Mouse (Mus musculus) spleen, embryonic (tissue): ENCODE data around the gene Bace2.

Experiments
- CTCF ChIA-PET: fragments of 350-600 bp; sonication (Branson Sonifier 250); formaldehyde crosslinking; loops from one replicate; lab custom pipeline; 2022; lab: Charles Lee

The Bace2 gene

GRCm38 (mm10) chr16:97401741-97402140 is 45.2 kb downstream of the Bace2 start:
- CTCF ChIA-PET, result no interaction called here

- CTCF ChIA-PET, result no interaction called here
Measured at GRCm38 (mm10) chr16:97402213-97402785, 45.8 kb downstream of the Bace2 start.

- CTCF ChIA-PET, result no interaction called here
Measured at GRCm38 (mm10) chr16:97405476-97406012, 49.0 kb downstream of the Bace2 start.

GRCm38 (mm10) chr16:97417896-97418542 is 61.5 kb downstream of the Bace2 start:
- CTCF ChIA-PET, result interaction anchor here (0.6 kb wide), 1 partner anchor 177 kb away, joined by 4 read pairs; no protein-coding TSS in a partner anchor

GRCm38 (mm10) chr16:97418749-97419453 is 62.4 kb downstream of the Bace2 start:
- CTCF ChIA-PET, result no interaction called here

GRCm38 (mm10) chr16:97421671-97422070 is 65.1 kb downstream of the Bace2 start:
- CTCF ChIA-PET, result no interaction called here

- CTCF ChIA-PET, result no interaction called here
Measured at GRCm38 (mm10) chr16:97423627-97424026, 67.1 kb downstream of the Bace2 start.

- CTCF ChIA-PET, result no interaction called here
Measured at GRCm38 (mm10) chr16:97428026-97428425, 71.5 kb downstream of the Bace2 start.

- CTCF ChIA-PET, result no interaction called here
Measured at GRCm38 (mm10) chr16:97430091-97430490, 73.5 kb downstream of the Bace2 start.

- CTCF ChIA-PET, result no interaction called here
Measured at GRCm38 (mm10) chr16:97431328-97431727, 74.8 kb downstream of the Bace2 start.

- CTCF ChIA-PET, result no interaction called here
Measured at GRCm38 (mm10) chr16:97434206-97434605, 77.7 kb downstream of the Bace2 start.

- CTCF ChIA-PET, result no interaction called here
Measured at GRCm38 (mm10) chr16:97437448-97438056, 81.0 kb downstream of the Bace2 start.

- CTCF ChIA-PET, result no interaction called here
Measured at GRCm38 (mm10) chr16:97438191-97438590, 81.6 kb downstream of the Bace2 start.

GRCm38 (mm10) chr16:97441967-97442366 is 85.4 kb downstream of the Bace2 start:
- CTCF ChIA-PET, result no interaction called here

- CTCF ChIA-PET, result interaction anchor here (0.6 kb wide), 1 partner anchor 56 kb away, joined by 3 read pairs; no protein-coding TSS in a partner anchor
Measured at GRCm38 (mm10) chr16:97443670-97444263, 87.2 kb downstream of the Bace2 start.

- CTCF ChIA-PET, result no interaction called here
Measured at GRCm38 (mm10) chr16:97447386-97447785, 90.8 kb downstream of the Bace2 start.

GRCm38 (mm10) chr16:97459831-97460230 is 103.3 kb downstream of the Bace2 start:
- CTCF ChIA-PET, result no interaction called here

GRCm38 (mm10) chr16:97461271-97461670 is 104.7 kb downstream of the Bace2 start:
- CTCF ChIA-PET, result no interaction called here

GRCm38 (mm10) chr16:97462481-97463181 is 106.1 kb downstream of the Bace2 start, which contains the start of gene Mx1:
Gene Mx1, minus strand, starts transcription at chr16:97462907.
- CTCF ChIA-PET, result interaction anchor here (0.6 kb wide), 1 partner anchor 139 kb away, joined by 5 read pairs; no protein-coding TSS in a partner anchor

GRCm38 (mm10) chr16:97466182-97466957 is 109.8 kb downstream of the Bace2 start:
- CTCF ChIA-PET, result interaction anchor here (0.6 kb wide), 1 partner anchor 581 kb away, joined by 3 read pairs; no protein-coding TSS in a partner anchor
